Comparison of ENCODE assay signal across 27 mouse cellular contexts in the genomic region with DNA sequence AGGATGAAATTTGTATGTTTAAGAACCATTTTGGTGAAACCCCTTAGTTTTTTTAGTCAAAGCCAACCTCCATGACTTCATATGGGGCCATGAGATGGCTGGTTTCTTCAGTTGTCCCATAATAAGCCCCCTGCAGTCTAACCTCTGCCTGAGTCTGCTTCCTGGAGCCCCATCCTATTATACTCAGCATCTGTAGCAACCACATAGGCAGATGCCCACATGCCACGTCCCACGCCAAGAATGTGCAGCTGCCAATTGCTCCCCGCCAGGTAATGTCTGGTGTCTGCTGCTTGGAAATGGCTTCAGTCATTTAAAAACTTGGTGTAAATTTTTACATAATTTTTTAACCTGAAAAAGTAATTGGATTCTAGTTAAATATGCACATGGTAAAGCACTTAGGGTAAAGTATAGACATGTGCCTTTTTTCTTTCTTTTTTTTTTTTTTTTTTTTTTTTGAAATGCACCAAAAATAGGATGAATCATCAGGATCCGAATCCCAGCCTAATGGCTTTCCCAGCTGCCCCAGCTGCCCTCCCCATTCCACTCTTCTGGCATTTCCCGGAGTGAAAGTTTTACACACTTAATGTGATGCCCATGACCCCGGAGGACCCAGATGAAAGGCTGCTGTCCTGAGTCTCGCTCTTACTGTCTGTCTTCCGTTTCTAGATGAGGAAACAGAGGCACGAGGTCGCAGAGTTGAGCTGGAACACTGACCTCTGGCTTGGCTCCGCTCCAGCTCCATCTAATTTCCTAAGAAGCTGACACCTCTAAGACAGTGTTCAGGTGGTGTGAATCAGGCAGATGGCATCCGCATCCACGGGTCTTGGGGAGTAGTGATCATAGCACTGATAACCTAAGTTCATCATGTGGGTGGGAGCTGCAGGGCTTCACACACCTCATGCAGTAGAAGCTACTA.
DNase-seq lines count a peak whose midpoint lies in the region; ATAC-seq lines count a peak whose summit lies in the region.
"Had no signal": no experiment of that assay in that cellular context is flagged by ENCODE, and none has a peak within 500 bp of the region (broad histone marks: within the 10 kb centered on the region; RNA-seq: fewer than 3 reads in every experiment).

No protein-coding gene starts in this region.

- no peaks in the 10 kb centered on the region for H3K9me3 ChIP-seq in kidney, embryonic 16.5 days (ENCODE audit: low read length)
- no peaks in the 10 kb centered on the region for H3K9me3 ChIP-seq in limb, embryonic 13.5 days
- H3K9me3 ChIP-seq: hindbrain, embryonic 15.5 days; liver, embryonic 15.5 days; lung, embryonic 15.5 days; megakaryocyte, embryonic 14.5 days; stomach, embryonic 15.5 days had no signal

- H3K9ac ChIP-seq in kidney, embryonic 16.5 days (replicated peaks; ENCODE audit: low read length), result no peak overlapping the region
- H3K9ac ChIP-seq in limb, embryonic 13.5 days, result no peak overlapping the region
- H3K9ac ChIP-seq: forebrain, postnatal 0 days; hindbrain, embryonic 15.5 days; liver, embryonic 15.5 days; lung, embryonic 15.5 days; stomach, embryonic 15.5 days had no signal

- no peak overlapping the region for H3K4me2 ChIP-seq in kidney, embryonic 16.5 days (replicated peaks; ENCODE audit: low read depth, low read length)
- no peak overlapping the region for H3K4me2 ChIP-seq in limb, embryonic 13.5 days (replicated peaks)
- H3K4me2 ChIP-seq: hindbrain, embryonic 15.5 days; liver, embryonic 15.5 days; lung, embryonic 15.5 days; stomach, embryonic 15.5 days had no signal

- H3K36me3 ChIP-seq in kidney, embryonic 16.5 days (ENCODE audit: insufficient read depth, low read length), result peaks cover 9% of the 10 kb centered on the region; the same call in 1 of the 2 replicates
- H3K36me3 ChIP-seq in limb, embryonic 13.5 days, result no peaks in the 10 kb centered on the region
- H3K36me3 ChIP-seq: G1E; hindbrain, embryonic 15.5 days; liver, embryonic 15.5 days; lung, embryonic 15.5 days; stomach, embryonic 15.5 days had no signal

- no peak overlapping the region for H3K27ac ChIP-seq in kidney, embryonic 16.5 days (ENCODE audit: low read length)
- H3K27ac ChIP-seq in limb, embryonic 13.5 days, result no peak overlapping the region
- H3K27ac ChIP-seq: hindbrain, embryonic 15.5 days; liver, embryonic 15.5 days; lung, embryonic 15.5 days; stomach, embryonic 15.5 days had no signal

- no peak overlapping the region for H3K4me3 ChIP-seq in kidney, embryonic 16.5 days (ENCODE audit: low read length)
- no peak overlapping the region for H3K4me3 ChIP-seq in limb, embryonic 13.5 days
- H3K4me3 ChIP-seq: hindbrain, embryonic 15.5 days; liver, embryonic 15.5 days; lung, embryonic 15.5 days; megakaryocyte, embryonic 14.5 days; stomach, embryonic 15.5 days had no signal

- DNase-seq in gastrocnemius, postnatal 14 days, result peak; percentile 29
- no peak for DNase-seq in gastrocnemius, postnatal 4 days (ENCODE audit: low spot score in 2 of 2)
- DNase-seq in kidney, postnatal 10 days, result peak; percentile 30
- DNase-seq in embryo, embryonic 10.5 days (ENCODE audit: low spot score), result peak; percentile 40
- no peak for DNase-seq in thymus, postnatal 14 days
- no peak for DNase-seq in T-cell, adult 2 months (ENCODE audit: low spot score)
- DNase-seq: adrenal gland, adult 8-10 months; cerebellum, adult 11-12 months; forebrain, postnatal 0 days; heart, postnatal 4 days; kidney, postnatal 36 days; liver; lung, postnatal 36 days; midbrain, embryonic 14.5 days; right cerebral cortex, adult 18-20 months; right cerebral cortex, postnatal 4 days; thymus, adult 2 months had no signal

- no peak for ATAC-seq in kidney, embryonic 16.5 days (ENCODE audit: low FRiP score, low TSS enrichment)
- peak; percentile 57; the same call in 1 of the 2 replicates for ATAC-seq in limb, embryonic 13.5 days (ENCODE audit: low FRiP score, low read depth)
- ATAC-seq: forebrain, postnatal 0 days; Patski had no signal

- intact Hi-C loops in gastrocnemius, postnatal 14 days (cut with DNase I; ENCODE audit: low total_unique reads), result no loop called here

- no peaks in the 10 kb centered on the region for H3K4me1 ChIP-seq in kidney, embryonic 16.5 days (ENCODE audit: insufficient read depth, low read length)
- peaks cover 6% of the 10 kb centered on the region; the same call in 1 of the 2 replicates for H3K4me1 ChIP-seq in limb, embryonic 13.5 days
- H3K4me1 ChIP-seq: hindbrain, embryonic 15.5 days; liver, embryonic 15.5 days; lung, embryonic 15.5 days; megakaryocyte, embryonic 14.5 days; stomach, embryonic 15.5 days had no signal

- 35% methylated on average over 13 of the region's 13 CpGs for WGBS in kidney, embryonic 16.5 days
- 39% methylated on average over 13 of the region's 13 CpGs for WGBS in limb, embryonic 13.5 days

- no peaks in the 10 kb centered on the region for H3K27me3 ChIP-seq in kidney, embryonic 16.5 days (ENCODE audit: insufficient read depth, low read length)
- H3K27me3 ChIP-seq in limb, embryonic 13.5 days, result no peaks in the 10 kb centered on the region
- H3K27me3 ChIP-seq: CH12.LX; hindbrain, embryonic 15.5 days; liver, embryonic 15.5 days; lung, embryonic 15.5 days; Patski; stomach, embryonic 15.5 days had no signal

Comparison
In these comparisons a context has a peak if more than half of its experiments do, and no peak if none do; other contexts are left out.
1. DNase-seq: peak in gastrocnemius, postnatal 14 days (single experiment), kidney, postnatal 10 days (single experiment) and embryo, embryonic 10.5 days (single experiment); none in gastrocnemius, postnatal 4 days (0 of 2), thymus, postnatal 14 days (single experiment) and T-cell, adult 2 months (single experiment).